Mouse (Mus musculus) CH12.LX (cell line): ENCODE measurements around the gene Ano1. TPM values are rescaled to one million over a fixed set of nuclear protein-coding genes. Genes with fewer than 3 reads are reported as not detected.

ENCODE experiments used
- DNase-seq: peaks from one replicate; pipeline ENCODE4 v3.0.0-alpha.2; 2013; ENCODE audit errors: extremely low read depth
- H3K27ac ChIP-seq: 2 replicates; pipeline ENCODE4 v1.5.1; 2012; ENCODE audit warnings: low read depth, mild to moderate bottlenecking, control low read depth, moderate library complexity; ENCODE audit not compliant: insufficient read depth
- H3K27me3 ChIP-seq: replicated peaks from 2 replicates; pipeline ENCODE3; 2012; ENCODE audit warnings: inconsistent platforms
- H3K36me3 ChIP-seq, 2 experiments: replicated peaks in 1 of 2; 2 replicates each; pipeline versions ENCODE3 to v1.6.1; 2012; ENCODE audit warnings: inconsistent platforms in 1 of 2, low read length in 1 of 2, mild to moderate bottlenecking in 1 of 2, mixed read lengths in 1 of 2, moderate library complexity in 1 of 2; ENCODE audit not compliant: control insufficient read depth in 1 of 2, insufficient read depth in 1 of 2
- H3K4me1 ChIP-seq, 2 experiments: 2 replicates each; pipeline ENCODE4 v1.6.1; 2012; ENCODE audit warnings: inconsistent platforms in 1 of 2, moderate library complexity in 1 of 2; ENCODE audit not compliant: insufficient read depth in 2 of 2, control insufficient read depth in 1 of 2
- H3K4me2 ChIP-seq: 2 replicates; pipeline ENCODE4 v1.6.1; 2012; ENCODE audit warnings: low read depth, mild to moderate bottlenecking, control low read depth; ENCODE audit not compliant: poor library complexity, insufficient read depth, severe bottlenecking
- H3K4me3 ChIP-seq, 3 experiments: fragments of 150-350 bp in 1 of 3; sonication (generic) in 1 of 3; replicated peaks in 1 of 3; 2 replicates each; pipeline versions ENCODE3 to v1.5.1; 2011 to 2012; ENCODE audit warnings: low read depth in 2 of 3, low read length in 2 of 3, mild to moderate bottlenecking in 2 of 3, moderate library complexity in 2 of 3, control low read depth in 1 of 3, improper control_type of control experiment in 1 of 3, inconsistent platforms in 1 of 3, mixed read lengths in 1 of 3; ENCODE audit not compliant: poor library complexity in 1 of 3
- H3K79me2 ChIP-seq: replicated peaks from 2 replicates; pipeline ENCODE4 v1.6.1; 2012; ENCODE audit warnings: mild to moderate bottlenecking, moderate library complexity; ENCODE audit not compliant: control insufficient read depth, poor library complexity, insufficient read depth, severe bottlenecking; ENCODE audit errors: extremely low read depth
- H3K9ac ChIP-seq: 2 replicates; pipeline ENCODE4 v1.6.1; 2012; ENCODE audit warnings: low read depth, mild to moderate bottlenecking, control low read depth, moderate library complexity; ENCODE audit not compliant: insufficient read depth
- H3K9me3 ChIP-seq: replicated peaks from 2 replicates; pipeline ENCODE3; 2012; ENCODE audit warnings: low read length, inconsistent platforms, mixed read lengths
- CTCF ChIP-seq, 2 experiments: IDR thresholded peaks in 1 of 2; conservative IDR thresholded peaks in 1 of 2; 2 replicates each; pipeline ENCODE4 v1.5.1; 2011 to 2012; ENCODE audit warnings: low read depth in 2 of 2, low read length in 2 of 2, improper control_type of control experiment in 1 of 2, inconsistent platforms in 1 of 2, mild to moderate bottlenecking in 1 of 2, moderate library complexity in 1 of 2
- E2F4 ChIP-seq: IDR thresholded peaks from 2 replicates; pipeline ENCODE4 v1.6.1; 2011; ENCODE audit warnings: low read depth, low read length, improper control_type of control experiment; ENCODE audit not compliant: insufficient replicate concordance
- ETS1 ChIP-seq: conservative IDR thresholded peaks from 2 replicates; pipeline ENCODE4 v1.6.1; 2012; ENCODE audit warnings: low read depth, mild to moderate bottlenecking, inconsistent platforms, low read length, improper control_type of control experiment, moderate library complexity
- GABPA ChIP-seq: IDR thresholded peaks from 2 replicates; pipeline ENCODE4 v1.6.1; 2012; ENCODE audit warnings: low read depth, low read length, improper control_type of control experiment, inconsistent platforms; ENCODE audit not compliant: insufficient replicate concordance
- HCFC1 ChIP-seq: IDR thresholded peaks from 2 replicates; pipeline ENCODE4 v1.6.1; 2012; ENCODE audit warnings: low read depth, mild to moderate bottlenecking, inconsistent platforms, low read length, improper control_type of control experiment
- JUND ChIP-seq: conservative IDR thresholded peaks from 2 replicates; pipeline ENCODE4 v1.6.1; 2011; ENCODE audit warnings: low read depth, low read length, improper control_type of control experiment
- MAZ ChIP-seq: IDR thresholded peaks from 2 replicates; pipeline ENCODE4 v1.6.1; 2012; ENCODE audit warnings: low read depth, mild to moderate bottlenecking, inconsistent platforms, low read length, improper control_type of control experiment, moderate library complexity
- MXI1 ChIP-seq: IDR thresholded peaks from 2 replicates; pipeline ENCODE4 v1.6.1; 2011; ENCODE audit warnings: mild to moderate bottlenecking, low read depth, low read length, improper control_type of control experiment
- MYC ChIP-seq: IDR thresholded peaks from 2 replicates; pipeline ENCODE4 v1.6.1; 2011; ENCODE audit warnings: low read depth, mild to moderate bottlenecking, improper control_type of control experiment, low read length
- PAX5 ChIP-seq: IDR thresholded peaks from 2 replicates; pipeline ENCODE4 v1.6.1; 2012; ENCODE audit warnings: low read length, inconsistent platforms, mixed read lengths
- RAD21 ChIP-seq: IDR thresholded peaks from 2 replicates; pipeline ENCODE4 v1.6.1; 2011; ENCODE audit warnings: low read depth, mild to moderate bottlenecking, low read length, improper control_type of control experiment, moderate library complexity
- RCOR1 ChIP-seq: conservative IDR thresholded peaks from 2 replicates; pipeline ENCODE4 v1.6.1; 2012; ENCODE audit warnings: low read depth, mild to moderate bottlenecking, inconsistent platforms, low read length, improper control_type of control experiment
- SMC3 ChIP-seq: IDR thresholded peaks from 2 replicates; pipeline ENCODE4 v1.6.1; 2011; ENCODE audit warnings: low read depth, low read length, improper control_type of control experiment
- TCF12 ChIP-seq: IDR thresholded peaks from 2 replicates; pipeline ENCODE4 v1.6.1; 2014; ENCODE audit warnings: low read depth, mild to moderate bottlenecking, inconsistent platforms, low read length, improper control_type of control experiment
- UBTF ChIP-seq: IDR thresholded peaks from 2 replicates; pipeline ENCODE4 v1.6.1; 2012; ENCODE audit warnings: low read depth, mild to moderate bottlenecking, inconsistent platforms, low read length, improper control_type of control experiment, moderate library complexity
- USF1 ChIP-seq: IDR thresholded peaks from 2 replicates; pipeline ENCODE4 v1.6.1; 2014; ENCODE audit warnings: low read depth, mild to moderate bottlenecking, inconsistent platforms, low read length, improper control_type of control experiment
- USF2 ChIP-seq: conservative IDR thresholded peaks from 2 replicates; pipeline ENCODE4 v1.6.1; 2011; ENCODE audit warnings: low read depth, low read length, improper control_type of control experiment
- ZC3H11A ChIP-seq: IDR thresholded peaks from 2 replicates; pipeline ENCODE4 v1.6.1; 2012; ENCODE audit warnings: low read depth, mild to moderate bottlenecking, inconsistent platforms, low read length, improper control_type of control experiment
- ZKSCAN1 ChIP-seq: IDR thresholded peaks from 2 replicates; pipeline ENCODE4 v1.6.1; 2012; ENCODE audit warnings: low read depth, inconsistent platforms, low read length, improper control_type of control experiment, borderline replicate concordance
- ZMIZ1 ChIP-seq: IDR thresholded peaks from 2 replicates; pipeline ENCODE4 v1.6.1; 2012; ENCODE audit warnings: low read depth, mild to moderate bottlenecking, inconsistent platforms, low read length, improper control_type of control experiment
- dilution Hi-C: fragments of 300-500 bp; cut with MboI; formaldehyde crosslinking; loops from 2 replicates; pipeline ENCODE4 v1.14.3; 2020; ENCODE audit warnings: low sequenced_read_pairs; ENCODE audit not compliant: extremely low pct_unique_long_range_greater_than_20kb, extremely low pct_ligation_motif_present
- in situ Hi-C: fragments of 300-500 bp; cut with MboI; formaldehyde crosslinking; loops from 3 replicates; pipeline ENCODE4 v1.14.3; 2019; ENCODE audit warnings: low sequenced_read_pairs, low pct_ligation_motif_present, low pct_unique_long_range_greater_than_20kb, mixed read lengths
- polyA plus RNA-seq: library from polyadenylated mRNA; unstranded; fragments of >175 nt; gene quantifications from 2 replicates; pipeline ENCODE4 v1.2.1, GENCODE M21; 2012; ENCODE audit warnings: low read depth; ENCODE audit not compliant: insufficient read length
- total RNA-seq, 2 experiments: library from RNA; depleted of rRNA; stranded (reverse); fragments of 300-350 nt in 1 of 2; fragments of >200 nt in 1 of 2; gene quantifications; 2 replicates each; pipeline ENCODE4 v1.2.3; 2012 to 2014

The Ano1 gene
- total and polyA plus RNA-seq, 3 experiments: not detected

GRCm38 (mm10) chr7:144558552-144558951, 193.2 kb downstream of the Ano1 start:
- no peak overlapping the region for H3K27ac ChIP-seq
- H3K4me1 ChIP-seq: peaks cover 0 to 5% of the 10 kb centered on the region in 2 experiments; a peak in 2 of 4 replicates
- in situ Hi-C loops: no loop called here
- no peak overlapping the region for H3K4me3 ChIP-seq
- H3K27me3 ChIP-seq: peaks cover 68% of the 10 kb centered on the region
- H3K9ac ChIP-seq: no peak overlapping the region
- no peak overlapping the region for H3K4me2 ChIP-seq
- no peaks in the 10 kb centered on the region for H3K36me3 ChIP-seq
- H3K9me3 ChIP-seq: no peaks in the 10 kb centered on the region
- H3K79me2 ChIP-seq: no peaks in the 10 kb centered on the region
- dilution Hi-C loops: no loop called here
- no peak for DNase-seq
- TF ChIP-seq MXI1 (no peak), ETS1 (no peak), SMC3 (peak; percentile 40), CTCF (conservative IDR thresholded peaks at IDR 0.05 in 1 of 2, IDR thresholded peaks at IDR 0.05 in 1 of 2; ENCODE audit: low read depth in 2 of 2, low read length in 2 of 2) (peak in 1 of 2 experiments; percentile 81; a peak in 2 of 4 replicates), JUND (no peak), MYC (no peak), MAZ (no peak), RAD21 (peak; percentile 35), PAX5 (no peak), UBTF (no peak), ZC3H11A (no peak)

GRCm38 (mm10) chr7:144554123-144554472, 197.7 kb downstream of the Ano1 start:
- Histone ChIP-seq H3K4me3 (peak overlapping the region; percentile 56 to 88 (median 60)), H3K4me2 (peak overlapping the region; percentile 86), H3K27ac (no peak overlapping the region), H3K9me3 (no peaks in the 10 kb centered on the region), H3K79me2 (peaks cover 20% of the 10 kb centered on the region), H3K4me1 (peaks cover 11 to 31% of the 10 kb centered on the region in 2 experiments), H3K27me3 (peaks cover 39% of the 10 kb centered on the region), H3K9ac (peak overlapping the region; percentile 29)
- DNase-seq: no peak
- dilution Hi-C loops: no loop called here
- TF ChIP-seq GABPA: no peak
- no peak for TF ChIP-seq USF1
- TF ChIP-seq ZKSCAN1: no peak
- TF ChIP-seq ZMIZ1: no peak
- TF ChIP-seq RCOR1: no peak
- no peak for TF ChIP-seq E2F4
- TF ChIP-seq HCFC1: no peak
- no peak for TF ChIP-seq ETS1
- TF ChIP-seq TCF12: no peak
- no peak for TF ChIP-seq USF2
- TF ChIP-seq CTCF (conservative IDR thresholded peaks at IDR 0.05 in 1 of 2, IDR thresholded peaks at IDR 0.05 in 1 of 2; ENCODE audit: low read depth in 2 of 2, low read length in 2 of 2): no peak
- no peak for TF ChIP-seq RAD21
- TF ChIP-seq, all 38 proteins: peak for 0
- in situ Hi-C loops: no loop called here
- H3K36me3 ChIP-seq: peaks cover 14 to 26% of the 10 kb centered on the region in 2 experiments
